Mouse (Mus musculus) urinary bladder, postnatal 4 days (tissue): Measurements from ENCODE around the gene Zw10.

Source experiments
- DNase-seq, 2 experiments: peaks; one replicate each; pipeline ENCODE4 v3.0.0; 2021 to 2022; ENCODE audit warnings: low spot score in 2 of 2

The Zw10 gene

DNA sequence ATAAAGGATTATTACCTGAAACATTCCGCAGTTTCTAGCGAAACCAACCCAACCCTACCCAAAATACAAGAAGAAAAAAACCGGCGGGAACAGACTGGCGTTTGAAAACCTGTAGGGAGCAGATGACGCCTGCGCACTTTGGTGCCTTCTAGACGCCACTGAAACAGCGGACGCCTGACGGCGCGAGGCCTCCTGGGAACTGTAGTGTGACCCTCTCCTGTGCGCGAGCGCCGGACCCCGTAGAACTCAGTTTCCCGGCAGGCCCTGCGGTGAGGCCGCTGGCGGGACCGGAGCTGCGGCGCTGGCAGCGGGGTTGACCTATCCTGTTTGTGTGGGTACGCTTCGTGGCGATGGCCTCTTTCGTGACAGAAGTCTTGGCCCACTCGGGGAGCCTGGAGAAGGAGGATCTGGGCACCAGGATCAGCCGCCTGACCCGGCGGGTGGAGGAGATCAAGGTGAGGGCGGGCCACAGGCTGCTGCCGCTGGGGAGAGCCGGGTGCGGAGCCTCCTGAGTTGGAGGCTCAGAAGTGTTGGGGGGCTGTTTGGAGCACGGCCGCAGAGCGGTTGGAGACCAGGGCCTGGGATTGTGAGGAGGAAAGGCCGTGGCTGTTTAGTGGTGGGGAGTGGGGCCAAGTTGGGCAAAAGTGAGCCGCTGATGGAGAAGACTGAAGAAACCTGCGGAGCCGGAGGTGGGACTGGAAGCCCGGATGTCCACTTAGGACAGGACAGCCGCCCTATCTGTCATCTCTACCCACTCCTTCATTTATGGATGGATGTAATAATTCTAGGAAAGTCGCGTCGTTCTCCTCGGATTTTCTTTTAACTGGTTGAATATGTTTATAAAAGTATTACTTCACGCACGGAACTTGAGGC is at the start of gene Zw10:
Gene Zw10, plus strand, starts transcription at position 281 of the 873 bp plus-strand sequence.
- peak; percentile 88 to 93 for DNase-seq

DNA sequence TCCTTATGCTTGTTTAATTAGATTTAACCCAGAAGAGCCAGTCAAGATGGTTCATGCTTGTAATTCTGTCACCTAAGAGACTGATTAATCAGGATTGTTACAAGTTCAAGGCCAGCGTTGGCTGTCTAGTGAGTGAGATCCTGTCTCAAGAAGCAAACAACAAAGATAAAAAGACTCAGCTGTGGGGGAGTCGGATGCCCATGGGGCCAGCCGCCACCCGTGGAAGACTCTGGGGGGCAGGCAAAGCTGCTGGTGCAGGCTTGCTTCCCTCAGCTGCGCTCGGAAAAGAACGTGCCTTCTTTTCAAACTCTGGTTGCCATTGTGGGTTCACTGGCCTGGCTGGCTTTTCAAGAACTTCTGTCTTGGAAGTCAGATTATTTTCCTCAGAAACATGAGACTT is 39.6 kb upstream of the Zw10 start:
- DNase-seq, result no peak

DNA sequence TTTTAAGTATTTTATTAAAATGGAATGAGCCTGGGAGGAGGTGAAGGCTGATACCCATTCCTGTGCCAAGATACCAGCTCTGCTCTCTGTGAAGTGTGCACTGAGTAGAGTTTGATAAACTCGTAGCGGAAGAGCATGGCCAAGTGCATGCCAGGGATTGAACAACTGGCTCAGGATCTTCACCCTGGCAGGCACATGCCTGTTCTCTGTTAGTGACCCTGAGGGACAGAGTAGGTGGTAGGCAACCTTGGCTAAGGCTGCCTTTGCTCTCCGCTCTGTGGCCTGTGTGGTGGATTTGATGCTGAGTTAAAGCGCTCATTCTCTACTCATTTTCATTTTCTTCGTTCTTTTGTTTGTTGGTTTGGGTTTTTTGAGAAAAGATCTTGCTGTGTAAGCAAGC is 34.1 kb upstream of the Zw10 start:
- DNase-seq, result no peak

DNA sequence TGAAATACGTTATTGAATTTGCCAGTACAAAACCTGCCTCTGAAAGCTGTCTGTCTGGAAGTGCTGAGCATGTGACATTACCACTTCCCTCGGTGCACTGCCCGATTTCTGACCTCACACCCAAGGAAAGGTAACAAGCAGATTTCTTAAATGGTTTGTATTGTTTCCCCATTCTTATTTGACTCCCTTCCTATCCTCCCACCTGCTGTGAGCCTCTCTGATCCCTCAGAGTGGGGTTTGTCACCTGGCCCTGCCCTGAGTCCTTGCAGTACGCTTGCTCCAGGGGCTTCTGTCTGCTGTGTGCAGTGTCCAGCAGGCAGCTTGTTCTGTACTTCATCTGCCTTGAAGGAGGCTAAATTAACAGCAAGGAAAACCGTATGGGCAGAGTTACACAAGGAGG is 31.5 kb upstream of the Zw10 start:
- DNase-seq, result no peak

DNA sequence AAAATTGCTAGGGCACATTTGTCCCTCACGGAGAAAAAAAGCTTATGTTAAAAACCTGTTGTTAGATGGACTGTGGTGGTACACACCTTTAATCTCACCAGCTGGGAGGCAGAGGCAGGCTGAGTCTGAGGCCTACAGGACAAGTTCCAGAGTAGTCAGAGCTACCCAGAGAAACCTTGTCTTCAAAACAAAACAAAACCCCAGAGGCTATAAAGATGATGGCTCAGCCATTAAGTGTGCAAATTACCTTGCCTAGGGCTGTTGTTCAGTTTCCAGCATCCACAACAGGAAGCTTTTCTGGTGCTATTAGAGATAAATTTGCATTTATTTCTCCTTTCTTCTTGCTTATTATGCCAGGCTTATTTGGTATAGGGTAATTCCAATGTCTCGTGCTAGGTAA is 30.9 kb upstream of the Zw10 start:
- no peak for DNase-seq

DNA sequence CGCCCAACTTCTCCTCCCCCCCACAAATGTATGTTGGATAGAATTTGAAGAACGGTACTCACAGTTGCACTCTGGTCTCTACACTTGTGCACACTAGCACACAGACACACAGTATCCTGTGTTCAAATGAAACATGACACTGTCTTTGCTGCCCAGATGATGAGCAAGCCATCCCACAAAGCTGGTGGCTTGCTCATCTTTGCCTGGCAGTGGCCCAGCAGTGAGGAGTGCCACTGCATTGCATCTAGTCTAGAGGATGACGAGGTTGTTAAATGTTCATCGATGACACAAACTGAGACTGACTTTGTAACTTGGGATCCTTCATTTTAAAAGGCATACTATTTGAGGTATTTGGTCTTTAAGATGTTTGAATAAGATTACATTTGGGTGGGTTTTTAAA is 20.6 kb upstream of the Zw10 start:
- no peak for DNase-seq

DNA sequence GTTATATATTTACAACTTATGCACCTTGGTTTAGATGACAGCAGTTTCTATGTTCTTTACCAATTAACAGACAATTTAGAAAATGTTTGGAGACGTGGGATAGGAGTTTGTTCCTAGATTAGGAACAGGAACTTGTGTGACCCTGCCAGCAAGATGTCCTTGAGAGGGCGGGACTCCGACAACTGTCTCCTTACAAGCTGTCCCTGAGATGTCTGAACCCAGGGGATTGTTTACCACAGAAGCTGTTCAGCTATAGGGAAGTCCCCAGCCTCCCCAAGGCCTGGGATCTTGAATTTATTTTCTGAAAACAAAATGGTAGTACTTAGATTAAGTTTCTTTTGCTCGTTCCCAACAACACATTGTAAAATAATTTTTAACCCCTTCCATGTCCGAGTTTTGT is 4.5 kb upstream of the Zw10 start:
- DNase-seq, result no peak

DNA sequence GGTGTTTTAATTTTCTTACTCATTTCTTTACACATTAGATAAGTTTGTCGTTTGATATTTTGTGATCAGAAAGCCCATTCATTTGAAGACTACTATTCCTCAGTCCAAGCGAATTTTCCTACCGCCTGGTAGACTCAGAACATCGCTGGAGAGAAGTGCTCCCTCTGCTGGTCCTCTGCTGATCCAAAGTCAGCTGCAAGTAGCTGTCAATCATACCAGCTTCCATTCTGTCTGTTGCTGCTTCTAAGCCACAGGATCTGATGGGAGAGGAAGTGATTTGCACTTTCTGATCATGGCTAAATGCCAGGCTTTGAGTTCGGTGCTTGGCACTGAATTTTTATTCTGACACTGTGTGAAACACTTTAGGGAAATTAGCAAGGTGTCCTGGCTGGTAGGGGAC is 4.1 kb upstream of the Zw10 start:
- DNase-seq, result peak in 1 of 2 experiments; percentile 23

DNA sequence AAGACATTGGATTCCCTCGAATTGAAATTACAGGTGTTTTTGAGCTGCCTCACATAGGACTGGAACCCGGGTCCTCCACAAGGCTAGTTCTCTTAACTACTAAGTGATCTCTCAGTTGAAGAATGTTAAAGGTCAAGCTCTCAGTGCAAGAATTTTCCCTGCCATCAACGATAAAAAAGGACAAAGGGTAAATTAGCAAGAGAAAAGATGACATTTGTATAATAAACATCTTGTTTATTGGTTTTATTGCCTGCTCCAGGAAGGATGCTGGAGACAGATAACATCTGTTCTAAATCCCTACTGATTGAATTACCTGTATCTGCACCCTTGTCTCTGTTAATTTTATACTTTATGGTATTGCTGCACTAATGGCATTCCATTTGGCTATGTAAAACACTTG is 1.4 kb upstream of the Zw10 start:
- no peak for DNase-seq

DNA sequence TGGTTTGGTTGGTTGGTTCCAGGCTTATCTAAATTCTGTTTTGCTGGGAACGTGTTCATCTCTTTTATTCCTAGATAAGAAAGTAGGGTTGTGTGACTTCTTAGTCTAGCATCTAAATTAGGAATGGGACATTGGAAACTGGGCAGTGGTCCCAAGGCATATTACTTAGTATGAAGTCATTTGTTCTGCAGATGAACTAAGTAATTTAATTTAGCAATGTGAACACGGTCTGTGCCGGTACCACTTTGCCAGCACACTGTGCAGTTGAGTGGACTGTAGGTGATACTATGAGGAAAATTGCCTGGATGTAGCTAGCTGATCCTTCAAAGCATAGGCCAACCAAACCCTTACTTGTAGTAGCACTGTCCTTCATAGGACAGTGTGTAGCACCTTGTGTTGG is 21.4 kb downstream of the Zw10 start:
- DNase-seq, result no peak

DNA sequence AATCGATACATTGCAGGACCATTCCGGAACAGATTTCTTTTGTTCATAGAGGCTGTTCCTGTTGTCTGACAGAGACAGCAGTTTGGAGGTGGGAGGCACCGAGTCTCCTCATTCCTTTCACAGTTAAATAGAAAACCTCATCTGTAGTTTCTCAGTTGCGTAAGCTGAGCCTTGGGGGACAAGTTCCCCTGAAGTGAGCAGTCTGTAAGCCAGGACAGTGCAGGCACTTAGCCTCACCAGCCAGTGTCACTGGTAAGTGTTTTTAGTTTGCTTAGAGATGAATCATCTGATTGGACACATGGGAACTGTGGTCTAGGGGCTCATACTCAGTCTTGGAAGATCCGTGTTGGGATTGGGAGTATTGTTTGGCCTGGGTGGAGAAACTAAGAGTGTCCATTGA is 25.7 kb downstream of the Zw10 start, which contains the start of gene Tmprss5:
Gene Tmprss5, plus strand, starts transcription at position 154 of the 400 bp plus-strand sequence.
- no peak for DNase-seq

DNA sequence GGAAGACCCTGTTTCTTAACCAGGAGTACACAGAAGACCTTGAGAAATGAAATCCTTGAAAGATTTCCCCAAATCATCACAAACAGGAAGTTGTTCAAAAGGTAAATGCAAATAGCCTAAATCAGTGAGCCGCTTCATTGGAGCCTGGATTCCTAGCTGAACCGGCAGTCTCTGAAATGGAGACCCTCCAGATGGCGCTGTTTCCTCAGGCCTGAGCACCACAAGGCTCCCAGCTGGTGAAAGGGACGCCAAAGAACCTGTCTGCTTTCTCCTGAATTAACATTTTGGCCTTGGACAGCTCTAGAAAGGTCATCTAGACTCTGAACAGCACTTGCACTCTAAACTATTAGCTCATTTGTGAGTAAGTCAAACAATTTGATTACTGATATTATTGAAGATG is 26.1 kb downstream of the Zw10 start:
- DNase-seq, result peak; percentile 47 to 73

DNA sequence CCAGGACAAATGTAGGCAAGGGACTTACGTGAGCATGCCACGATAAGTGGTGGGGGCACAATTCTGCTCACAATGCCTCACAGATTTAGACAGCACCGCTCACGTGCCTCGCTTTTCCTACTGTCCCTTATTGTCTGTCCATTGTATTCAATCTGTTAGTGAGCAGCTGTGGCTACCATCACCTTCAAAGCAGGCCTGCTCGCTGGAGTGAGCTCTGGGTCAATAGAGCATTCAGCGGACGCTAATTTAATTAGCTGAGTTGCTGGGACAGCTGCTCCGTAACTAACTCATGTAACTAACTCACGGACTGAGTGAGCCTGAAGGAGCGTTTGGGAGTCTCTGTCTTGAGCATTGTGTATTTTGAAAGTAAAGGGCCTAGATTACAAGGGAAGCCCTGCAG is 31.9 kb downstream of the Zw10 start:
- DNase-seq, result no peak

DNA sequence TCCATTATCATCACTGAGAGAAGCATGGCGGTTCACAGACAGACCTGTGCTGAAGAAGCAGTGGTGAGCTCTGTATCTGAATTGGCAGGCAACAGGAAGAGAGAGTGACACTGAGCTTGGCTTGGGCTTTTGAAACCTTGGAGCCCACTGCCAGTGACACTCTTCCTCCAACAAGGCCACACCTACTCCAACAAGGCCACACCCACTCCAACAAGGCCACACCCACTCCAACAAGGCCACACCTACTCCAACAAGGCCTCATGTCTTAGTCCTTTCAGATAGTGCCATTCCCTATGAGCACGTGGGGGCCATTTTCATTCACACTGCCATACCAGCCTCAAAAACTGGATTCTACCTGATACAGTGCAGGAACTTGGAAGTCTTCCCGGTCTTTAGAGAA is 43.5 kb downstream of the Zw10 start:
- no peak for DNase-seq

DNA sequence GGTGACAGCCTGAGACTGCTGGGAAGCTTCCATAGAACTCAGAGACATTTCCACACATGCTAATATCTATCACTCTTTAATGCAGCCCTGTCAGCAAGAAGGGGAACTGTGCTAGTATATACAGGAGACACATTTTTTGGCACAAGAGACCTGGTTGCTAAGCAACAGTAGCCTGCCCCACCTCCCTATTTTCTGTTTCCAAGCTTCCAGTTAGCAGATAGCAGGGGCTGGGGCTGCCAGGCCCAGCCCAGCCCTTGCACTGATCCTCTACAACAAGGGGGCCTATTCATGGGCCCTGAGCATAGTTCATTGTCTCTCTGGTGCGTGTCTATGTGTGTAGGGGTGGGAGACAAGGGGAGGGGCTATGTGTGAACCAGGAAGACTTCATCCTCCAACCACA is 46.9 kb downstream of the Zw10 start:
- DNase-seq, result no peak

DNA sequence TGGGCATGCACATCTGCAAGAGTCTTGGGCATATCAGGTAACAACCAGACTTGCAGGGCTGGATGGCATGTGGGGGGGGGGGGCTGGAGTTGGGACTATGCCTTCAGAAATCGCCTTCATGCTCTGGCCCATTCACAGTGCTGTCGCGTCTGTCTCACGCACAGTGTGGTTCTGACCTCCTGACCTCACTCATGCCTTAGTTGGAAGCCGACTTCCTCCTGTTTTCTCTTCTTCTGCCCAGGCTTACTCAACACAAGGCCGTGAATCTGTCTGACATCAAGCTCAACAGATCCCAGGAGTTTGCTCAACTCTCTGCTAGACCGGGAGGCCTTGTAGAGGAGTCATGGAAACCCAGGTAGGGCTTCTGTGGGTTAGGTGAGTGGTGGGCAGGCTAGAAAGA is 53.7 kb downstream of the Zw10 start:
- DNase-seq, result no peak

DNA sequence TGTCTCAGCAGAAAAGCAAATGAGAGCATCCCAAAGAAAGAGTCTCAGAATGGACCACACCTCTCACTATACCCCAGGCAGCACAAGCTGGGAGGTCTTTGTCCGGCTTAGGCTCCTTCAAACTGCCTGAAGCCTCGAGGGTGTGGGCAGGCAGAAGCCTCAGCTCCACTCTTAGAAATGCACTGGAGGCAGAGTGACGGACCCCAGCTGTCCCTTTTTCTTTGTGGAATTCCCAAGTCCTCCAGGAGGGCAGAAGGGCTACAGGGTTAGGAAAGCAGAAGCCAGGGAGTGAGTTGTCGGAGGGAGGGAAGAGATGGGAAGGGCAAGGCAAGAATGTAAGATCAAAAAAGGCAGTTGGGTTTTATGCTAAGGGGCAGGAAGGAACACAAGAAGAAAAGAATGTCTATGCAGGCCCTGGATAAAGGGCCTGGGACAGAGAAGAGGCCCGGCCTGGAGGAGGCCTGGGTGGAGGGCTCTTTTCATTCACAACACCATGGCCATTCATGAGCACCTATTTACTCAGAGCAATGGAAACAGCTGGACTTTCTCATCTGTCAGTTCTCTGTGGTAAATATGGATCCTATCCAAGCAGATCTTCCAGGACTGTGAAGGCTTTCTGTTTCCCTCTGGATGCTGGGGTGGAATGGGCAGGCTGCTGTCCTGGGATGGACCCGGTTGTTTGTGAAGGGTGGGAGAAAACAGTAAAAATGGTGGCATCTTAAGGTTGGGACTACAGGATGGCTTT is 55.2 kb downstream of the Zw10 start:
- no peak for DNase-seq

DNA sequence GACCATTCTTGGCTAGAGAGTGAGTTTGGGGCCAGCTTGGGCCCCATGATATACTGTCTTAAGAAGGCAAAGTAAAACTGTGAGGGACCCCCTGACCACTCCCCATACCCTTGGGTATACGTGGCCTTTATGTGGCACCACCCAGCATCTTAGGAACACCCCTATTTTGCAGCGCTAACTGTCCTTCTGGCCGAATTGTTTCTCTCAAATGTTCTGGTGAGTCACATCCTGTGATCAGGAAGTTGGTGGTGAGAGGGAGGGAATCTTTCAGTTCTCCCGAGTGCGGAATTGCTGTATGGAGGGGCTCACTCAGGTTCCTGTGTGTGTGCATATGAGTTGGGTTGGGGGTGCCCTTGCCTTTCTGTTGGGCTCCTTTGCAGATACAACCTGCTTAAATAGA is 55.9 kb downstream of the Zw10 start:
- no peak for DNase-seq

DNA sequence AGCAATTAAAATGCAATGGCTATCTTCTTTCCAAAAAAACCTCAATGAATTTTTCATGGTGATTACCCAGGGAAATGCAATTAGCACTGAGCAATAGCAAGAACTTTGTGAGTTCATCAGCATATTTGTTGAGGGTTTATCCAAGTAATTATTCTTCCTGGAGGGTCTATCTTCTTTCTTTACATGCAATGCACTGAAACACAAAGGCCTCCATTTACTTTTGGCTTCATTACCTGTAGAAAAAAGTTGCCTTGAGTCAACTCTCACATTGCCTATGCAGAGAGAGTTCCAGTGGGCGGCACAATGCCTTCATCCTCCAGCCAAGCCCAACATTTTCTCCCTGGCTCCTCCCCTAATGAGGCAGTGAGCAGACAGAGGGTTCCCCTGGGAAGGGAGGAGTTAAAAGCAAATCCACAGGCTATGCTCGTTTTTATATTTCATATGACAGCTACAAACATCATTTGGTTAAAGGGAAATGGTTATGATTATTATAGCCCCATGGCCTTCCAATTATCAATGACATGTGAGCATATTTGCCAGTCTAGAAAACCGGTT is 62.9 kb downstream of the Zw10 start:
- no peak for DNase-seq

DNA sequence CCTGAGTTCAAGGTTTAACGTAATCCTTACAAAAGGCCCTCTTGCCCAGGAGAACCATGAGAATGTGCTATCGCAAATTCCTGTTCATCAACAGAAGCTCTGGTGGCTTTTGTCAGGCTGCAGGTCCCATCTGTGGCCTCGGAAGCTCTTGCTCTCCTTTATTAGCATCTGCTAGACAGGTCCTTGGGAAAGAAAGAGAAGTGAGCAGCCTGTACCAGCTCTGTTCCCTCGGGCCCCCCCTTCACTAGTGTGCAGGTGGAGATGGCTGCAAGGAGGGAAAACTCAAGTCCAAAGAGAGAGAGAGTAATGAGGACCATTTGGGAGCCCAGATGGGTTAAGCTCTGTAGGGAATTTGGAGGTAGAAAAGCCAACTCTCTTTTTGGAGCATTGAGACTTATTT is 64.3 kb downstream of the Zw10 start:
- DNase-seq, result no peak

DNA sequence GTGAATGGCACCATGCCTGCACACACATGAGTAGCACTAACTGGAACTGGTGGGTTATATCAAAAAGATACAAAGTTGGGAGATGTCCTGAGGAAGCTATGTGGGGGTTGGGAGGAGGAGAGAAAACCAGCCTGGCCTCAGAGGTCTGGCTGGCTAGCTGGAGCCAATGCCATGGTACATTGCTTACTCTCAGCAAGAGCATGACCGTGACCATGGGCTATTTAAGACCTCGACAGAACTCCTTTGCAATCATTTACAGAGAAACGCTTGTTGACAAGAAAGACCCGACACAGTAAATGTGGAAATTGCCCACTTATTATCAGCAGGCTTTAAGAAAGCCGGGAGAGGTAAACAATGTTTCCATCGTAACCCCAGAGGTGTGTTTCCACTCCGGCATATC is 70.3 kb downstream of the Zw10 start:
- no peak for DNase-seq
